Mouse (Mus musculus) heart, embryonic 10.5 days (tissue): ENCODE measurements around the gene Phf23. TPM values are rescaled to one million over a fixed set of nuclear protein-coding genes. Genes with fewer than 3 reads are reported as not detected.

Experiments
- DNase-seq: peaks from one replicate; pipeline ENCODE4 v3.0.0-alpha.2; 2017; ENCODE audit warnings: low spot score
- H3K27ac ChIP-seq: fragments of 300-500 bp; sonication (generic); 2 replicates; pipeline ENCODE4 v1.5.1; 2016; ENCODE audit warnings: mild to moderate bottlenecking
- H3K27me3 ChIP-seq: fragments of 300-500 bp; sonication (generic); 2 replicates; pipeline ENCODE4 v1.6.1; 2016; ENCODE audit warnings: mild to moderate bottlenecking; ENCODE audit not compliant: poor library complexity, insufficient read depth, severe bottlenecking
- H3K36me3 ChIP-seq: fragments of 300-500 bp; sonication (generic); 2 replicates; pipeline ENCODE4 v1.6.1; 2016; ENCODE audit warnings: mild to moderate bottlenecking, moderate library complexity
- H3K4me1 ChIP-seq: fragments of 300-500 bp; sonication (generic); 2 replicates; pipeline ENCODE4 v1.6.1; 2016; ENCODE audit warnings: mild to moderate bottlenecking
- H3K4me3 ChIP-seq: fragments of 300-500 bp; sonication (generic); 2 replicates; pipeline ENCODE4 v1.5.1; 2016; ENCODE audit warnings: mild to moderate bottlenecking, moderate library complexity
- H3K9me3 ChIP-seq: fragments of 300-500 bp; sonication (generic); 2 replicates; pipeline ENCODE4 v1.6.1; 2016; ENCODE audit warnings: mild to moderate bottlenecking, moderate library complexity
- WGBS: fragments of 180-500 bp; shearing (Covaris S2); methylation state at CpG from one replicate; pipeline ENCODE4 v1.1.7; 2016; 5-methylcytosine and 5-hydroxymethylcytosine counted together
- polyA plus RNA-seq: library from polyadenylated mRNA; unstranded; fragments of >200 nt; fragmentation: Nextera tagmentation; extraction: Ambion mirVana; gene quantifications from 2 replicates; pipeline ENCODE4 v1.2.1, GENCODE M21; 2016

Gene Phf23
- polyA plus RNA-seq, 1 experiment from 2014 or later, result 73.3 TPM

GRCm38 (mm10) chr11:69961841-69962240, 33.7 kb upstream of the Phf23 start:
- no peak for DNase-seq
- Histone ChIP-seq H3K4me3 (no peak overlapping the region), H3K27me3 (peaks cover 55% of the 10 kb centered on the region), H3K27ac (no peak overlapping the region), H3K9me3 (no peaks in the 10 kb centered on the region), H3K4me1 (peaks cover 20% of the 10 kb centered on the region), H3K36me3 (no peaks in the 10 kb centered on the region)
- 44% methylated on average over 5 of the region's 5 CpGs for WGBS

- peaks cover 18% of the 10 kb centered on the region for H3K36me3 ChIP-seq
- 0 out of 2 replicates have a peak within 1 kb of the TSS, but pooled peaks have one; percentile 43 for H3K27ac ChIP-seq
- H3K4me1 ChIP-seq, result peaks cover 21% of the 10 kb centered on the region
- no peak for DNase-seq
- 10% methylated on average over 24 of the region's 24 CpGs for WGBS
- peaks cover 74% of the 10 kb centered on the region for H3K27me3 ChIP-seq
- H3K4me3 ChIP-seq, result peak within 1 kb of the TSS; percentile 59
- H3K9me3 ChIP-seq, result no peaks in the 10 kb centered on the region
Observed at GRCm38 (mm10) chr11:69964650-69965270, 30.8 kb upstream of the Phf23 start, which contains the start of gene Cldn7. Gene Cldn7 (plus strand): TSS chr11:69964779.

GRCm38 (mm10) chr11:69965271-69966005, 30.1 kb upstream of the Phf23 start:
- Histone ChIP-seq H3K9me3 (no peaks in the 10 kb centered on the region), H3K4me1 (peaks cover 21% of the 10 kb centered on the region), H3K4me3 (peak overlapping the region; percentile 59), H3K27me3 (peaks cover 74% of the 10 kb centered on the region), H3K36me3 (peaks cover 24% of the 10 kb centered on the region), H3K27ac (0 out of 2 replicates have a peak overlapping the region, but pooled peaks have one; percentile 43)
- DNase-seq, result no peak
- 1% methylated on average over 49 of the region's 49 CpGs for WGBS

GRCm38 (mm10) chr11:69966006-69966859, 29.3 kb upstream of the Phf23 start:
- 2% methylated on average over 59 of the region's 59 CpGs for WGBS
- peak overlapping the region; percentile 59 for H3K4me3 ChIP-seq
- peaks cover 74% of the 10 kb centered on the region for H3K27me3 ChIP-seq
- peak overlapping the region; percentile 78 for H3K27ac ChIP-seq
- H3K4me1 ChIP-seq, result peaks cover 21% of the 10 kb centered on the region
- H3K36me3 ChIP-seq, result peaks cover 28% of the 10 kb centered on the region
- DNase-seq, result no peak
- H3K9me3 ChIP-seq, result no peaks in the 10 kb centered on the region

- Histone ChIP-seq H3K4me1 (peaks cover 21% of the 10 kb centered on the region), H3K27me3 (peaks cover 67% of the 10 kb centered on the region), H3K27ac (peak overlapping the region; percentile 78), H3K36me3 (peaks cover 36% of the 10 kb centered on the region), H3K9me3 (no peaks in the 10 kb centered on the region), H3K4me3 (peak overlapping the region; percentile 59)
- 36% methylated on average over 17 of the region's 17 CpGs for WGBS
- no peak for DNase-seq
Observed at GRCm38 (mm10) chr11:69966860-69967517, 28.6 kb upstream of the Phf23 start.

- Histone ChIP-seq H3K27ac (no peak overlapping the region), H3K9me3 (no peaks in the 10 kb centered on the region), H3K27me3 (peaks cover 49% of the 10 kb centered on the region), H3K36me3 (peaks cover 54% of the 10 kb centered on the region), H3K4me1 (peaks cover 21% of the 10 kb centered on the region), H3K4me3 (no peak overlapping the region)
- no peak for DNase-seq
- WGBS, result 82% methylated on average over 4 of the region's 4 CpGs
Observed at GRCm38 (mm10) chr11:69968793-69969192, 26.8 kb upstream of the Phf23 start.

- 81% methylated on average over 6 of the region's 6 CpGs for WGBS
- Histone ChIP-seq H3K36me3 (peaks cover 68% of the 10 kb centered on the region), H3K27ac (no peak overlapping the region)
Observed at GRCm38 (mm10) chr11:69970222-69970621, 25.4 kb upstream of the Phf23 start.

GRCm38 (mm10) chr11:69970775-69971174, 24.8 kb upstream of the Phf23 start:
- Histone ChIP-seq H3K4me3 (no peak overlapping the region), H3K36me3 (peaks cover 74% of the 10 kb centered on the region), H3K9me3 (no peaks in the 10 kb centered on the region), H3K27ac (no peak overlapping the region), H3K4me1 (peaks cover 12% of the 10 kb centered on the region), H3K27me3 (peaks cover 30% of the 10 kb centered on the region)
- WGBS, result 87% methylated on average over 3 of the region's 3 CpGs
- DNase-seq, result no peak

More at GRCm38 (mm10) chr11:69970222-69970621, 25.4 kb upstream of the Phf23 start:
- Histone ChIP-seq H3K4me3 (no peak overlapping the region), H3K4me1 (peaks cover 15% of the 10 kb centered on the region), H3K9me3 (no peaks in the 10 kb centered on the region), H3K27me3 (peaks cover 35% of the 10 kb centered on the region)
- DNase-seq, result no peak

- Histone ChIP-seq H3K4me3 (no peak overlapping the region), H3K4me1 (peaks cover 7% of the 10 kb centered on the region), H3K27me3 (no peaks in the 10 kb centered on the region), H3K27ac (no peak overlapping the region), H3K36me3 (peaks cover 83% of the 10 kb centered on the region), H3K9me3 (no peaks in the 10 kb centered on the region)
- 95% methylated on average over 2 of the region's 2 CpGs for WGBS
- no peak for DNase-seq
Observed at GRCm38 (mm10) chr11:69974907-69975306, 20.7 kb upstream of the Phf23 start.

- peaks cover 74% of the 10 kb centered on the region for H3K36me3 ChIP-seq
- no peaks in the 10 kb centered on the region for H3K27me3 ChIP-seq
- DNase-seq, result no peak
- H3K4me1 ChIP-seq, result peaks cover 7% of the 10 kb centered on the region
- no peak overlapping the region for H3K27ac ChIP-seq
- no peak overlapping the region for H3K4me3 ChIP-seq
- 46% methylated on average over 4 of the region's 4 CpGs for WGBS
- no peaks in the 10 kb centered on the region for H3K9me3 ChIP-seq
Observed at GRCm38 (mm10) chr11:69976271-69976670, 19.3 kb upstream of the Phf23 start.

- WGBS, result 3% methylated on average over 16 of the region's 16 CpGs
Observed at GRCm38 (mm10) chr11:69979827-69980195, 15.8 kb upstream of the Phf23 start.

More at GRCm38 (mm10) chr11:69979827-69980195, 15.8 kb upstream of the Phf23 start:
- Histone ChIP-seq H3K9me3 (no peaks in the 10 kb centered on the region), H3K27ac (peak overlapping the region; percentile 99), H3K36me3 (peaks cover 57% of the 10 kb centered on the region), H3K4me3 (peak overlapping the region; percentile 97), H3K4me1 (peaks cover 27% of the 10 kb centered on the region), H3K27me3 (no peaks in the 10 kb centered on the region)
- DNase-seq, result no peak
